Mouse (Mus musculus): ENCODE results near the gene Taz.

- TF ChIP-seq CTCF (IDR thresholded peaks at IDR 0.05; ENCODE audit: extremely low read depth, insufficient read length, insufficient replicate concordance, low read depth, low read length): no peak
- TF ChIP-seq POLR2A (IDR thresholded peaks at IDR 0.05; ENCODE audit: low read depth, low read length): no peak
Measured at GRCm38 (mm10) chrX:74329215-74329671, 47.5 kb downstream of the Taz start.
